Mouse (Mus musculus) megakaryocyte-erythroid progenitor cell, adult 5-6 weeks (primary cell): ENCODE results near the gene Gm20767. TPM values are rescaled to one million over a fixed set of nuclear protein-coding genes. Genes with fewer than 3 reads are reported as not detected.
"Not testable (repeated sequence)": the region's sequence is repeated elsewhere in the genome, so short reads cannot be mapped to it uniquely, and the experiment has no call there.

ENCODE experiments used
- ATAC-seq: replicated peaks from 2 replicates; pipeline ENCODE4 v1.8.0; 2016; ENCODE audit warnings: mild to moderate bottlenecking, inconsistent platforms; ENCODE audit not compliant: severe bottlenecking, poor library complexity, low FRiP score, low TSS enrichment
- total RNA-seq, 2 experiments: library from RNA; stranded (forward) in 1 of 2; stranded (reverse) in 1 of 2; fragments of 200-1000, 215-1000 nt in 1 of 2; fragments of >200 nt in 1 of 2; fragmentation: Nextera tagmentation in 1 of 2; gene quantifications; 2 replicates each; pipeline ENCODE4 v1.2.3; 2014 to 2017

Gm20767 gene
- total RNA-seq (2014; fragmentation: Nextera tagmentation) (not detected in 2 replicates), total RNA-seq (2017) (not detected in 2 replicates)

- not testable (repeated sequence) for ATAC-seq
Measured at GRCm38 (mm10) chr13:120139946-120140345, at the start of gene Gm20767. Gene Gm20767, plus strand, starts transcription at chr13:120140246.

GRCm38 (mm10) chr13:120092950-120093349 lies 47.1 kb upstream of the Gm20767 start:
- ATAC-seq = peak; percentile 69

- ATAC-seq = peak; percentile 70
Measured at GRCm38 (mm10) chr13:120096241-120096937, 43.7 kb upstream of the Gm20767 start.

GRCm38 (mm10) chr13:120096938-120097256 lies 43.1 kb upstream of the Gm20767 start:
- peak; percentile 11; the same call in 1 of the 2 replicates for ATAC-seq

- ATAC-seq = not testable (repeated sequence)
Measured at GRCm38 (mm10) chr13:120099327-120099726, 40.7 kb upstream of the Gm20767 start.

GRCm38 (mm10) chr13:120106504-120106903 lies 33.5 kb upstream of the Gm20767 start:
- not testable (repeated sequence) for ATAC-seq

GRCm38 (mm10) chr13:120107000-120107399 lies 33.0 kb upstream of the Gm20767 start:
- not testable (repeated sequence) for ATAC-seq

GRCm38 (mm10) chr13:120142348-120142747 lies 2.3 kb downstream of the Gm20767 start:
- not testable (repeated sequence) for ATAC-seq

- not testable (repeated sequence) for ATAC-seq
Measured at GRCm38 (mm10) chr13:120149660-120150407, 9.8 kb downstream of the Gm20767 start.

GRCm38 (mm10) chr13:120150589-120150988 lies 10.5 kb downstream of the Gm20767 start:
- ATAC-seq = not testable (repeated sequence)

GRCm38 (mm10) chr13:120168301-120168700 lies 28.3 kb downstream of the Gm20767 start:
- ATAC-seq = 0 out of 2 replicates have a peak, but pooled peaks have one; percentile 47

GRCm38 (mm10) chr13:120172133-120172532 lies 32.1 kb downstream of the Gm20767 start, which contains the start of gene Gm21818:
Gene Gm21818, plus strand, starts transcription at chr13:120172433.
- not testable (repeated sequence) for ATAC-seq

GRCm38 (mm10) chr13:120196189-120196821 lies 56.3 kb downstream of the Gm20767 start:
- ATAC-seq = not testable (repeated sequence)

Other genes starting within 250 kb of the Gm20767 start
- not detected in 2 replicates for gene Tcstv1, start 245.5 kb upstream of the Gm20767 start, total RNA-seq (2014; fragmentation: Nextera tagmentation)
- gene Tcstv1, start 245.5 kb upstream of the Gm20767 start, total RNA-seq (2017) = not detected in 2 replicates
- not detected in 2 replicates for gene Gm21761, start 211.0 kb upstream of the Gm20767 start, total RNA-seq (2014; fragmentation: Nextera tagmentation)
- not detected in 2 replicates for gene Gm21761, start 211.0 kb upstream of the Gm20767 start, total RNA-seq (2017)
- not detected in 2 replicates for gene B020031M17Rik, start 189.4 kb upstream of the Gm20767 start, total RNA-seq (2014; fragmentation: Nextera tagmentation)
- gene B020031M17Rik, start 189.4 kb upstream of the Gm20767 start, total RNA-seq (2017) = not detected in 2 replicates
- not detected in 2 replicates for gene Gm36079, start 113.2 kb upstream of the Gm20767 start, total RNA-seq (2014; fragmentation: Nextera tagmentation)
- not detected in 2 replicates for gene Gm36079, start 113.2 kb upstream of the Gm20767 start, total RNA-seq (2017)
- gene Gm21188, start 88.1 kb upstream of the Gm20767 start, total RNA-seq (2014; fragmentation: Nextera tagmentation) = 3.7 TPM in 1 of 2 replicates, not detected in the other
- gene Gm21188, start 88.1 kb upstream of the Gm20767 start, total RNA-seq (2017) = 0.99 TPM in 1 of 2 replicates, not detected in the other
- gene Gm21818, start 32.2 kb downstream of the Gm20767 start, total RNA-seq (2014; fragmentation: Nextera tagmentation) = not detected in 2 replicates
- gene Gm21818, start 32.2 kb downstream of the Gm20767 start, total RNA-seq (2017) = not detected in 2 replicates
- not detected in 2 replicates for gene Gm21762, start 75.7 kb downstream of the Gm20767 start, total RNA-seq (2014; fragmentation: Nextera tagmentation)
- gene Gm21762, start 75.7 kb downstream of the Gm20767 start, total RNA-seq (2017) = not detected in 2 replicates
- not detected in 2 replicates for gene Gm21731, start 98.9 kb downstream of the Gm20767 start, total RNA-seq (2014; fragmentation: Nextera tagmentation)
- not detected in 2 replicates for gene Gm21731, start 98.9 kb downstream of the Gm20767 start, total RNA-seq (2017)
- not detected in 2 replicates for gene AF067061, start 122.9 kb downstream of the Gm20767 start, total RNA-seq (2014; fragmentation: Nextera tagmentation)
- gene AF067061, start 122.9 kb downstream of the Gm20767 start, total RNA-seq (2017) = not detected in 2 replicates
- 0.57 TPM in 1 of 2 replicates, not detected in the other for gene BC147527, start 160.1 kb downstream of the Gm20767 start, total RNA-seq (2014; fragmentation: Nextera tagmentation)
- gene BC147527, start 160.1 kb downstream of the Gm20767 start, total RNA-seq (2017) = 3.7 and 4.2 TPM in 2 replicates
- gene Tcstv3, start 176.6 kb downstream of the Gm20767 start, total RNA-seq (2014; fragmentation: Nextera tagmentation) = not detected in 2 replicates
- not detected in 2 replicates for gene Tcstv3, start 176.6 kb downstream of the Gm20767 start, total RNA-seq (2017)